Mouse (Mus musculus): ENCODE data around the gene Mecom. TPM values are rescaled to one million over a fixed set of nuclear protein-coding genes. Genes with fewer than 3 reads are reported as not detected.

Gene Mecom
- polyA plus RNA-seq, 1 experiment = 0.02 TPM

DNA sequence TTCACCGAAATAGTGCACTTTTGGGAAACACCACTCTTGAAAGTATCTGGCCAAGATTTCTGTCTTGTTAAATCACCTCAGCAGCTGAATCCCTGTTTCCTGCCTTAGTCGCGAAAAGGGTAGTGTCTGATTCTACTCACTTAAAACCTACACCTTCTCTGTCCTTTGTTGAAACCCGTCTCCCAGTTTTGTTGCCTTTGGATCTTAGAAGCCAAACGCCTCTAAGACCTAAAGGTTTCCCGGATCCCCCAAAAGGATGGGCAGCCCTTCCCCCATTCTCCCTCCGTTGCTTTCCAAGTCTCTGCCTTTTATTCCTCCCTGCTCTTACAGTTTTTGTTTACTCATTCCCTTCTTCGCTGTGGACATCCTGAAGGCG is 32.0 kb downstream of the Mecom start:
- Histone ChIP-seq H3K4me3 (replicated peaks) (no peak overlapping the region), H3K4me1 (ENCODE audit: control insufficient read depth) (no peaks in the 10 kb centered on the region), H3K27me3 (ENCODE audit: control insufficient read depth) (peaks cover 64% of the 10 kb centered on the region), H3K36me3 (ENCODE audit: control insufficient read depth) (no peaks in the 10 kb centered on the region), H3K9me3 (ENCODE audit: control insufficient read depth, low read length) (no peaks in the 10 kb centered on the region; the same call in 1 of the 2 replicates)
- TF ChIP-seq TAL1 (IDR thresholded peaks at IDR 0.05; ENCODE audit: low read length) (no peak), GATA1 (IDR thresholded peaks at IDR 0.05; ENCODE audit: low read length) (no peak)

DNA sequence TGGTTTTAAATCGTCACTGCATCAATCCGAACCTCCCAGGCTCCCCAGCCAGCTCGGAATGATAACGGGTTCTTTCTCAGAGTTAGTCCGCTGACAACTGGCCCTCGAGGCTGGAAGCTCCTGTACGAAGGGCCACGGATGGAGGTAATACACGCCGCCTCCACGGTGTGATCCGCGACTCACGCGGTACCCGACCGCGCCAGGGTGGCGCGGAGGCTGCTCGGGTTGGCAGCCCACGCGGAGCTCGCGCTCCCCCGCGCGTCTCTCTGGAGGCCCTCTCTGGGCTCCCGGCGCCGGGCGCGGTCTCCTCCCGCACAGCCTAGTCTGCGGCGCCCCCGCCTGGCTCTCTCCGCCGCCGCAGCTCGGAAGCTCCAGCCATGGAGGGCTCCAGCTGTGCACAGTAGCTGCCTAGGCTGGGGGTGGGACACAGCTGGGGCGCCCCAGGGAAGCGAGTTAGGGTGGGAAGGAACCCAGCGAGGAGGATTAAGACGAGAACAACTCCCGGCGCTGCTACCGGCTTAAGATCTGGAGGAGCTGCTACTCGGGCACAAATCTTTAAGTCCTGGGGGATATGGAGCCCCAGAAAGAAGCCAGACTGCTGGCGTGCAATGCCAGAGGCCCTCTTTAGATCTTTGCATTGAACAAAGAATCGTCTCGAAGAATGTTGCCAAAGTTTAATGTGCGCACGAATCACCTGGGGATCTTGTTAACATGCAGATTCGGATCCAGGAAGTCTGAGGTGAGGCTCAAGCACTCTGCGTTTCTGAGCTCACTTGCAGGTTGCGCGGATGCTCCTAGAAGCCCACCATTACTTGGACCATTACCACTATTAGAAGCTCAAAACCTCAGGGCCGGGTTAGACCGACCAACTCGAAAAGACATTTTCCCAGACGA is 32.7 kb downstream of the Mecom start:
- Histone ChIP-seq H3K4me1 (ENCODE audit: control insufficient read depth) (no peaks in the 10 kb centered on the region), H3K4me3 (replicated peaks) (no peak overlapping the region), H3K27me3 (ENCODE audit: control insufficient read depth) (peaks cover 71% of the 10 kb centered on the region), H3K9me3 (ENCODE audit: control insufficient read depth, low read length) (no peaks in the 10 kb centered on the region; the same call in 1 of the 2 replicates), H3K36me3 (ENCODE audit: control insufficient read depth) (no peaks in the 10 kb centered on the region)
- TF ChIP-seq GATA1 (IDR thresholded peaks at IDR 0.05; ENCODE audit: low read length) (no peak), TAL1 (IDR thresholded peaks at IDR 0.05; ENCODE audit: low read length) (no peak)

DNA sequence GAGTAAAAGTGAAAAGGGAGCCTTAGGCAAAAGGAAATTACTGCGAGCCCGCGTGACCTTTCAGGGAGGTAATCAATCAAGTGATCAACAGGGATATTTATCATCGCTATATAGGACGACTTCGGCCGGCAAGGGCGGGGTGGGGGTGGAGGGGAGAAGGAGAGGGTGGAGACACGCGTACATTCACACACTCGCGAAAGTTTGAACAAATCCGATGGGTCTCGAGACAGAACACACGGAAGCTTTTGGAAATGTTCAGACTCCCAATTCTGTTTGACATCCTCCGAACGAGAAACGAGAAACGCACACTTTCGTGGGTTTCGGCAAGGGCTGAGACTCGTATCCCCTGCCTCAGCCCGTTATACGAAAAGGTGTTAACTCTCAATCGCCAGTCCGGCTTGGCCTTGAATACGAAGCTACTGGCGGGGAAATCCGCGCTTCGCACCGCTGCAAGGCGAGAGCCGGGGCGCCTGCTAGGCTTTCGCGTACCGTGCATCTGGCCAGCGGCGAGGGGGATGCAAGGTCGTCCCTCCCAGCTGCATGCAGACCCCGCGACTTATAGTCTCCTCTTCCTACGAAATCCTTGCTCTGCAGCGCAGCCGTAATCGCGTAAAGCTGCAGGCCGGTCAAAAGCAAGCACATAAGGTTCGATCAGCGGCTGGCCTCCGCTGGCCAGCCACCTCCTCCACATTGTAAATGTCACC is 33.6 kb downstream of the Mecom start:
- peaks cover 80% of the 10 kb centered on the region for H3K27me3 ChIP-seq (ENCODE audit: control insufficient read depth)
- no peaks in the 10 kb centered on the region for H3K4me1 ChIP-seq (ENCODE audit: control insufficient read depth)
- no peak overlapping the region for H3K4me3 ChIP-seq (replicated peaks)
- no peak for TF ChIP-seq GATA1 (IDR thresholded peaks at IDR 0.05; ENCODE audit: low read length)
- TF ChIP-seq TAL1 (IDR thresholded peaks at IDR 0.05; ENCODE audit: low read length) = no peak
- no peaks in the 10 kb centered on the region for H3K36me3 ChIP-seq (ENCODE audit: control insufficient read depth)
- H3K9me3 ChIP-seq (ENCODE audit: control insufficient read depth, low read length) = no peaks in the 10 kb centered on the region; the same call in 1 of the 2 replicates

DNA sequence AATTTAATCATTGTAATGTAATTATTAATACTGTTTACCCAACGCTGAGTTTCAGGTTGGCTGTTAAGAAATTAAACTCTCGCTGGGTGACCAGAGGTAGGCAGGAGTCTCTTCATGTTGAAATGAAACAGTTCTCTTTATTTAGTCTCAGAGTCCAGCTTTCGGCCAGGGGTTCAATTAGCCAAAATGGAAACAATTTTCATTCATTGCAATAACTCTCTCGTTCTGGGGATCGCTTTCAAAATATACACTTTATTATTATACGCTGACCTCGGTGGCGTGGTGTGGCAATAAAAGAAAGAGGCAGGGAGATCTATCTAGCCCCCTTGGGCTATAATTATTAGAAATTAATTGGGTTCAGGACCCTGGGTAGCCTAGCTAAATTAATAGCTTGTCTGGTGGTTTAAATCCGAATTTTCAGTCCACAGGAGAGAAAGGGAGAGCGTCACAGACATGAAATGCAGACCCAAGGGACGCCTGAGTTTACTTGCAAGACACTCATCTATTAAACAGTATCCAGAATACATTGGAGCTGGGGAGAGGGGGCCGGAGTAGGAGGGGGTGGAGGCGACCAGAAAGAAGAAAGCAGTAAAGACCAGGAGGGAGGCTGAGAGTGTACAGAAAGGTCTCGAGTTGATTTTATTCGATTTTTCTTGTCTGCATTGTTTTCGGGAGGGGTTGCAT is 34.4 kb downstream of the Mecom start:
- no peak overlapping the region for H3K4me3 ChIP-seq (replicated peaks)
- no peak for TF ChIP-seq GATA1 (IDR thresholded peaks at IDR 0.05; ENCODE audit: low read length)
- no peak for TF ChIP-seq TAL1 (IDR thresholded peaks at IDR 0.05; ENCODE audit: low read length)
- peaks cover 88% of the 10 kb centered on the region for H3K27me3 ChIP-seq (ENCODE audit: control insufficient read depth)
- no peaks in the 10 kb centered on the region for H3K4me1 ChIP-seq (ENCODE audit: control insufficient read depth)
- no peaks in the 10 kb centered on the region; the same call in 1 of the 2 replicates for H3K9me3 ChIP-seq (ENCODE audit: control insufficient read depth, low read length)
- H3K36me3 ChIP-seq (ENCODE audit: control insufficient read depth) = no peaks in the 10 kb centered on the region

DNA sequence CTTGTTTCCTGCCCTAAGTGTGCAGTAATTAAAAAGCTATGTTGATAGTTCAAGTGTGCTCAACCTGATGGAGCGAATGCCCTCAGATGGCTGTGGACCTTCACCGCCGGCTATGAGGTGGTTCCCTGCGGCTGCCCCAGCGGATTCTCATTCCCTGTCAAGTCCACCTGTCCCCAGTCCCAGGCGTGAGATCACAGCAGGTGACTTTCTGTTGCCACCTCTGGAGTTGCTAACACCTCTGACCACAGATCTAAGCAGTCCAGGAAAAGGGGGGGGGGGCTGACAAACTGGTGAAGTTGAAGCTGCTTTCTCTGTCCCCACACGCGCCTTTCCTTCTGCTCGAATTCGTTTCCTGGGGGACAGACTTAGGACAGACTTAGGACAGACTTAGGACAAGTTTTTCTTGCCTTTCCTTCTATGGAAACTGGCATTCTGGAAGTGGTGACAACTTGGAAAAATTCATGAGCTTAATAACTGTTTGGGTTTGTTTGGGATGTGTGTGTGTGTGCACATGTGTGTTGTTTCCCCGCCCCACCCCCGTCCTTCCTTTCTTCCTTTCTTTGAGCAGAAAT is 35.3 kb downstream of the Mecom start:
- H3K4me3 ChIP-seq (replicated peaks) = no peak overlapping the region
- H3K9me3 ChIP-seq (ENCODE audit: control insufficient read depth, low read length) = no peaks in the 10 kb centered on the region; the same call in 1 of the 2 replicates
- H3K4me1 ChIP-seq (ENCODE audit: control insufficient read depth) = no peaks in the 10 kb centered on the region
- no peaks in the 10 kb centered on the region for H3K36me3 ChIP-seq (ENCODE audit: control insufficient read depth)
- TF ChIP-seq TAL1 (IDR thresholded peaks at IDR 0.05; ENCODE audit: low read length) (no peak), GATA1 (IDR thresholded peaks at IDR 0.05; ENCODE audit: low read length) (no peak)
- H3K27me3 ChIP-seq (ENCODE audit: control insufficient read depth) = peaks cover 97% of the 10 kb centered on the region

DNA sequence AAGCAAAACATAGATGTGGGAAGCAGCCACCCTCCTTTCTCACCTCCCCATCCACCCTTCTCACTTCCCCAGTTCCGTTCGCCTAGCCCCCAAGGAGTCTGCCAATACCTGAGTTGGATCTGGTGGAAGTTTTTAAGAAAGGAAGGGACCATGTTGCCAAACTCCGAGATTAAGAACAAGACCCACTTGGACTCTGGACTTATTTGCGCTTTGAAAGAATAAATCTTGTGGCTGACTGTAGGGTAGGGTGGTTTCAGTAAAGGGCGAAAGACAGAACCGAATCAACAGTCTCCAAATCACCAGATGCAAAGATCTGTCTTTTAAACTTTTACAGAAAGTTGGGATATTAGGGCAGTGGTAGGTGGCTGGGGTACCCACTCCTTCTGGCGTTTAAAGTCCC is 36.0 kb downstream of the Mecom start:
- peaks cover 100% of the 10 kb centered on the region for H3K27me3 ChIP-seq (ENCODE audit: control insufficient read depth)
- TF ChIP-seq TAL1 (IDR thresholded peaks at IDR 0.05; ENCODE audit: low read length) (no peak), GATA1 (IDR thresholded peaks at IDR 0.05; ENCODE audit: low read length) (no peak)

DNA sequence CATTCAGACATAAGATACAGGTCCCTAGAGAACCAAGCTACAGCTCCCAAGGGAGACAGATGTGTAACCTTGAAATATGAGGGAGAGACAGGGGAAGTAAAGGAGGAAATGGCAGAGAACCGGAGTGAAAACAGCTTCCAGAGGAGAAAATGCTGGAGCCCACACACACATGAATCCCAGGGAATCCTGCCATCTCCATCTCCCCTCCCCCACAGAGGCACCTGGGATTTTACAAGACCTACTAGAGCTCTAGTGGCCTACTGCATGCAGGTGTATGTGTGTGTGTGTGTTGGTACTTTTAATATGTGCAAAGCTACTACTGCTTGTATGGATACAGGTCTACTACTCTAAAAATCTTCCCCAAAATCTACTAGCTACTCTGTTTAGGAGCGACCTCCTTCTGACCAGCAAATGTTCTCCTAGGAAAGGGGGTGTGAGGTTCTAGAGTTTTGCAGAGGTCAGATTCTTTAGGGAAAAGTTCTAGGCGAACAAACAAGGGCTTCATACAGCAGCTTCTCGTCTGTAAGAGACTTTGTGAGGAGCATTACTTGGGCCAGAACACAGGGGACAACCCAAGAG is 36.7 kb downstream of the Mecom start:
- H3K4me1 ChIP-seq (ENCODE audit: control insufficient read depth) = no peaks in the 10 kb centered on the region
- no peaks in the 10 kb centered on the region for H3K36me3 ChIP-seq (ENCODE audit: control insufficient read depth)
- peaks cover 100% of the 10 kb centered on the region for H3K27me3 ChIP-seq (ENCODE audit: control insufficient read depth)
- no peak overlapping the region for H3K4me3 ChIP-seq (replicated peaks)
- no peaks in the 10 kb centered on the region; the same call in 1 of the 2 replicates for H3K9me3 ChIP-seq (ENCODE audit: control insufficient read depth, low read length)
- TF ChIP-seq GATA1 (IDR thresholded peaks at IDR 0.05; ENCODE audit: low read length) (no peak), TAL1 (IDR thresholded peaks at IDR 0.05; ENCODE audit: low read length) (no peak)

More for the DNA sequence above, 36.0 kb downstream of the Mecom start:
- H3K36me3 ChIP-seq (ENCODE audit: control insufficient read depth) = no peaks in the 10 kb centered on the region
- no peaks in the 10 kb centered on the region for H3K4me1 ChIP-seq (ENCODE audit: control insufficient read depth)
- H3K4me3 ChIP-seq (replicated peaks) = no peak overlapping the region
- no peaks in the 10 kb centered on the region; the same call in 1 of the 2 replicates for H3K9me3 ChIP-seq (ENCODE audit: control insufficient read depth, low read length)

DNA sequence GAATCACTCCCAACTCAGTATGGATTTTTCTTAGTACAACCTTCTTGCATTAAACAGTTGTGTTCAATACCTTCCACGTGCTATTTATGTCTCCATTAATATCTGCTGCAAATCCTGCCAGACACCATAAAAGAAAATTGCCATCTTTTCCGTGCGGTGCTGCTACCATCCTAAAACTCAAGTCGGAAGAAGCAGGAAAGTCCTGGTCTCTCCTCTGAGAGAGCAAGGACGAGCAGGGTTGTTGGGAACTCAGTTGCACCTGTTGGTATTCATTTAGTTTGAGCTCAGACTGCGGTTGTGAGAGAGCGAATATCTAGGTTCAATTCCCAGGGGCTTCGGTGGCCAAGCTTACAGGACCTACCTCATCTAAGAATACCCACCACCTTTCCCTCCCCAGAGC is 37.2 kb downstream of the Mecom start:
- no peak for TF ChIP-seq TAL1 (IDR thresholded peaks at IDR 0.05; ENCODE audit: low read length)
- no peak for TF ChIP-seq GATA1 (IDR thresholded peaks at IDR 0.05; ENCODE audit: low read length)
- H3K27me3 ChIP-seq (ENCODE audit: control insufficient read depth) = peaks cover 100% of the 10 kb centered on the region
- no peaks in the 10 kb centered on the region for H3K4me1 ChIP-seq (ENCODE audit: control insufficient read depth)
- no peaks in the 10 kb centered on the region; the same call in 1 of the 2 replicates for H3K9me3 ChIP-seq (ENCODE audit: control insufficient read depth, low read length)
- H3K4me3 ChIP-seq (replicated peaks) = no peak overlapping the region
- no peaks in the 10 kb centered on the region for H3K36me3 ChIP-seq (ENCODE audit: control insufficient read depth)
